Mouse (Mus musculus) E14TG2a.4 (cell line): ENCODE results near the gene Serping1.

ENCODE experiments used
- CTCF ChIP-seq: conservative IDR thresholded peaks from 2 replicates; pipeline ENCODE4 v1.5.1; 2014; ENCODE audit warnings: low read length
- POU5F1 ChIP-seq: IDR thresholded peaks from 2 replicates; pipeline ENCODE4 v1.6.1; 2014; ENCODE audit warnings: low read length, borderline replicate concordance

DNA sequence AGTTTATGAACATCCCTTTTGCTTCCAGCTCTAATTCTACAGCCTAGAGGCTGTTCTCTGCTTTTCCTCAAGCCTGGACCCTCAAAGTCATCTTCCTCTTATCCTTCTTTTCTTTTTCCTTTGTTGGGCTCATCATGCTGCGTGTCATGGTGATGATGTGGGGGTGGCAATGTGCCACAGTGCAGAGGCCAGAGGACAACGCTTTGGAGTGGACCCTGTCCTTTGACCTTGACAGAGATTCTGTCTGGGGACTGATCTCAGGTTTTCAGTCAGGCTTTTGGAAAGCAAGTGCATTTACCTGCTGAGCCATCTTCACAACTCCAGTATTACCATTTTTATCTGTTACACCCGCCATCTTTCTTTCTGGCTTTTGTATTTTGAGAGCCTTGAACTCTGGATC is 44.0 kb downstream of the Serping1 start:
- no peak for TF ChIP-seq CTCF
- TF ChIP-seq POU5F1 = no peak
